Mouse (Mus musculus): ENCODE measurements around the gene Cep85l.

Gene Cep85l

DNA sequence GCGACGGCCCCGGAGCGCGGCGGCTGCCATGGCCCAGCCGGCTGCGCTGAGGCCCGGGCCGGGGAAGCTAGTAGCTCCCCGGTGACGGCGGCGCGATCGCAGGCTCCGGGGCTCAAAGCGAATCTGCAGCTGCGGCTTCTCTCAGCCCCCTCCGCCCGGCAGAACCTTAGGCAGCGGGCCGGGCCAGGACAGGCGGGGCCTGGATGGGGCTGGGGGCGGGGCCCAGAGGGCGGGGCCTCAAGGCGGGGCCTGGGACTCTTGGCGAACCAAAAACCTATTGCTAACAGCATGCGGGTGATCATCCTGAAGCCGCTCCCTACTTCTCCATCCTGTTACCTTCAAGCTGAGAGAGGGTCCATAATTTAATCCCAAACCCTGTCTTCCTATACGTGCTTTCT is at the start of gene Cep85l:
Cep85l (minus strand) TSS at position 239 of the 398 bp plus-strand sequence.
- peak; percentile 90 for DNase-seq

DNA sequence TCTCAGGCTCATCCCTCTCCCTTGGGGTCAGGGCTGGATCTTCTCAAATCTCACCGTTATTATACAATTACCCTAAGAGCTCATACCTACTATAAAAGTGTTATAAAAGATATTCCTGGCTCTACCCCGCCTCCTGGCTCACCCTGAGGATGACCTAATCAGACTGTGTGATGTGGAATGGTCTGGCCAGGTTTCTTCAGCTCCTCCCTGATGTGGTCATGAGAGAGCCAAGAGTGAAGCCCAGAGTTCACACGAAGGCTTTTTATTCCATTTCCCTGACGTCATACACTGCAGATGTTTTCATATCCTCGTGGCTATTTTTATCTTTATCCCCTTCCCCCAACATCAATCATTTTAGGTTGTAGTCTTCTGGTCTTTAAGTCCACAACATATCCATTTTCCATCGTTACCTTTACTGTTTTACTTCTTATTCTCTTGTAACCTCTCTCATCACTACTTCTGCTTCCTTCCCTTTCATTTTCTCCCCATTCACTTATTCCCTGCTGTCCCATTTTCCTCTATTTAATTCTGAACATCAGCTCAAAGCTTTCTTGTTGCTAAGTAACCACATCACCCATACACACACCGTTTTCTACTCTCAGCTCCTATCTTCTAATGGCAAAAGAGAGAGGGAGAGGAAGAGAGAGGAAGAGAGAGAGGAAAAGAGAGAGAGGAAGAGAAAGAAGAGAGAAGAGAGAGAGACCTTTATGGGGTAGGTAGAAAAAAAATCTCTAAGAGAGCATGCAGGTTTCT is 49.1 kb upstream of the Cep85l start:
- no peak for DNase-seq

DNA sequence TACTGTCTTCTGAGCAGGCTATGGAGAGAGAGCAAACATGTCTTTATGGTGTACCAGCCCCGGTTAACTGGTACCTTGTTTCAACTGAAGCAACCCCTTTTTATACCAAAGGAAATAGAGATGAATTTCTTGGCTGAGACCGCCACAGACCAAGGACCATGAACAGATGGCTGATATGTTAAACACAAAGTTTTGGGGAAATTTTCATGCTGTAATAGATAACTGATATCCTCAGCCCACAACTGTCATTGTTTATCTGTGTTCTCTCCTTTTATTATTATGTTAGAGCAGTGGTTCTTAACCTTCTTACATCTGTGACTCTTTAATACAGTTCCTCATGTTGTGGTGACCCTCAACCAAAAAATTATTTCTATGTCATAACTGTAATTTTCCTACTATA is 46.8 kb upstream of the Cep85l start:
- DNase-seq, result no peak

DNA sequence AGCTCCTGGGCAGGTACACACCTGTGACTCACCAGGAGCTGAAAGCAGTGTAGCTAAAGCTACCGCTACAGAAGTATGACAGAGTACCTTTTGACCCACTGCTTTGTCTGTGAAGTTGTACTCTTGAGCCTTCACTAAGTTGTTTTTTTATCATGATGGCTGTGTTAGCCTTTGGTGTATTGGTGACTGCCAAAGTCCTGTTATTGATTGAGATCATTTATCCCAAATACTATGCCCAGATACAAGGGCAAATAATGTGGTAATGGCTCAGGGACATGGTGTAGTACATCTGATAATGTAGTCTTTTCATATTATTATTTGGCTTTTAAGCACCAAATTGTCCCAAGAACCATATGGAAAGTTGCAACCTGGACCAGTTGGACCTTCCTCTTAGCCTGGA is 43.3 kb upstream of the Cep85l start:
- no peak for DNase-seq

DNA sequence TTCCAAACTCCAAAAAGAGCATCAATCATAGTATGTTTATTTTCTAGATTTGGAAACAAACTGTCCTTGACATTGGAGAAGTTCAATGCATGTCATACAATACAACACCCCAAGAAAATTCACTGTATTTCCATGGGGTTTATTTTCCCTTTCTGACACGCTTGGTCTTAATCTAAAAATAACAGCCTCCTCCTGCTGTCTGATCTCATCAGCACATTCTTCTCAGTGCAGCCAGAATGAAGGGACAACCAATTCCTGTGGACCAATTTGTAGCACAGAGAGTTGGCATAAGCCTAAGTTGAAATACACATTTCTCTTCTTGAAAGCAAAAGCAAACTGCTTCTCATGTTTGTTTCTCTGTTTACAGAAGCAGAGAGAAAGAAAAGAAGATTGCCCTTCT is 42.5 kb upstream of the Cep85l start:
- no peak for DNase-seq

DNA sequence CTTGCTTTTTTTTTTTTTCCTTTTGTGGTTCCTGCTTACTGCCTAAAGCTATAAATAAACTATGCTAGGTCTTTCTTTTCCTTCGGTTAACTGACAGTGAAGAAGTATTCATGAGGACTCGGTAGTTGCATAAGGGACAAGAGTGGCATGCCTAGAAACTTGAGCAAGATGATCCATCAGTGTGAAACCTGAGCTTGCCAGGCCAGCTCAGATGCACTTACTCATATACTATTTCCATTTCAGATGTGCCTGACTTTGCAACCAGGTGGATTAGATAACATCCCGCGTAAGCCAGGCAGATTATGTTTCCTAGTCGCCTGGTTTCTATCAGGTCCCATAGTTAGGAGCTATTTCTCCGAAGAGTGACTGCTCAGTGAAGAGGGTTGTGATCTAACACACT is 41.9 kb upstream of the Cep85l start:
- DNase-seq, result no peak

DNA sequence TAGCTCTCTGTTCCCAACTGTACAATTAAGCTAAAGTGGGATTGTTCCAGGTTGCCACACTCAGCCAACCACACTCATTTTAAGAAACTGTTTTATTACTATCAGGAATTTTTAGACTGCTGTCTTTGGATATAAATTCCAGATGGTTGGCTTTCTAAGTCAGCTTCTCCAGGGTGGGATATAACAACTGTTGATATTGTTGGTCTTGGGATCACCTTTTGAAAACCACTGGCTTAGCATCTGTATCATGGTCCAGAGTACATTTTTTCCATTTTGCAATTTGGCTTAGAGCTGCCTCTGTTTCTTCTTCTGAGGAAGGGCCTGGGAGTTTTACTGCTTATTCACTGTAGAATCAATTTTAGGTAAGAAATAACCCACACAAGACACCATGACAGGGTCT is 40.3 kb upstream of the Cep85l start:
- DNase-seq, result no peak

DNA sequence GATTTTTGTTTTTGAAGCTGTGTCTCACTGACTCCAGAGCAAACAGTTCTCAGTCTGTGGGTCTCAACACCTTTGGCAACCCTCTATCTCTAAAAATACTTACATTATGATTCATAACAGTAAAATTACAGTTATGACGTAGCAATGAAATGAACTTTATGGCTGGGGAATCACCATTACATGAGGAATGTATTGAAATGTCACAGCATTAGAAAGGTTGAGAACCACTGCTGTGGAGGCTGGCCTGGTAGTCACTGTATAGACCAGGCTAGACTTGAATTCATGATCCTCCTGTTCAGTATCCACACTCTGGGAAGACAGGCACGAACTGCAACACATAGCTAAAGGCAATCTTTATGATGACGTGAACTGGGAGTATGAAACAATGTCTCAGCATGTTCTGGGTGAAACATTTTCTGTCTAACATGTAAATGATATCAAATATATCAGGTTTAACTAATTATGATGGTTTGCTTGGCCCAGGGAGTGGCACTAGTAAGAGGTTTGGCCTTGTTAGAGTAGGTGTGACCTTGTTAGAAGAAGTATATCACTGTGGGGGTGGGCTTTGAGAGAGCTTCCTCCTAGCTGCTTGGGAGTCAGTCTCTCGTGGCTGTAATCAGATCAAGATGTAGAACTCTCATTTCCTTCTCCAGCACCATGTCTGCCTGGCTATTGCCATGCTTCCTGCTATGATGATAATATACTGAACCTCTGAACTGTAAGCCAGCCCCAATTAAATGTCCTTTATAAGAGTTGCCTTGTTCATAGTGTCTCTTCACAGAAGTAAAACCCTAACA is 39.6 kb upstream of the Cep85l start:
- no peak for DNase-seq

DNA sequence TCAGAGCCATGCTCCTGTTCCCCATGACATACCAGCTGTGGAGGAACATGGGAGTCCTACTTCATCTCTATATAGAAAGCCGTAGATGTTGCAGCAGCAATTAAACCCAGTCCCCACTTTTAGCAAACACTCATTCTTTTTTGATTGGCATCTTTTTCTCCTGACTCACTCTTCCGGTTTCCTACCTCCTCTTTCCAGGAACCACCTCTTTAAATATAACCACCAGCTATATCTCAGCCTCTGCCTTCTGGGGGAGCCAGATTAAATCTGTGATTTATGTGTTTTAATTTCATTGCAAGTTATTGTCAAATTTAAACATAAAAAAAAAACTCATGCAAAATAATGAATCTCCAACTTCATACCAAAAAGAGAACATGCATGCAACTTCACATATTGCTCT is 37.3 kb upstream of the Cep85l start:
- DNase-seq, result no peak

DNA sequence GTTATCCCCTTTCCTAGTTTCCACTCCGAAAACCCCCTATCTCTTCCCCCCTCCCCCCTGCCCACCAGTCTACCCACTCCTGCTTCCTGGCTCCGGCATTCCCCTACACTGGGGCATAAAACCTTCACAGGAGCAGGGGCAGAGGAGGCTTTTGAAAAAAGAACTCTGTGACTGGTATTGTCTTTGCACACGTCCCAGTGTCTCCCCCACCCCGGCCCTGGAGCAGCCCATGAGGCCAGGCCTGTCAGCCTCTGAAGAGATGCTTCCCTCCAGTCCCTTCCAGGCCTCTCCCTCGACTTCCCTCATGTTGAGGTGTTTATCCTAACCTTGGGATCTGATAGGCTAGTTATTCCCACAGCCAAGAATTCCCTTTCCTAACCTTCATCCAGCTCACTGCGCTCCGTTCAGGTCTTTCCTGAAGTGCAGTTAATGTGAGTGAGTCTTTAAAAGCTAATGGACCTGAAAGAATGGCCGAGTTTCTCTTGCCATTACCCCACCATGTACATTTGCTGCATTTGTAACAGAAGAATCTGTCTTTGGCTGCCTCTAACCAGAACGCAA is 36.5 kb upstream of the Cep85l start:
- no peak for DNase-seq

DNA sequence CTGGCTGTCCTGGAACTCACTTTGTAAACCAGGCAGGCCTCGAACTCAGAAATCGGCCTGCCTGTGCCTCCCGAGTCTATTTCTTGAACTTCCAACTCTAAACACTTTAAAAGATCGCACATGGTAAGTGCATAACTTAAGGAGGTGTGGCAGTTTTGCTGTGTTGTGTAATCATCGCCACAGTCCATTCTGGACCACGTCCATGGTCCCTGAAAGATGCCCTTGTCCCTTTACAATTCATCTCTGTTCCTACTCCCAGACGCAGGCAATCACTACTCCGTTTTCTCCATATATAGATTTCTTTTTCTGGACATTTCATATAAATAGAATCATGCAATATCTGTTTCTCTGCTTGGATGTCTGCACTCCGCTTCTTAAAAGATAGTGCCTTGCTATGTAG is 35.5 kb upstream of the Cep85l start:
- no peak for DNase-seq

DNA sequence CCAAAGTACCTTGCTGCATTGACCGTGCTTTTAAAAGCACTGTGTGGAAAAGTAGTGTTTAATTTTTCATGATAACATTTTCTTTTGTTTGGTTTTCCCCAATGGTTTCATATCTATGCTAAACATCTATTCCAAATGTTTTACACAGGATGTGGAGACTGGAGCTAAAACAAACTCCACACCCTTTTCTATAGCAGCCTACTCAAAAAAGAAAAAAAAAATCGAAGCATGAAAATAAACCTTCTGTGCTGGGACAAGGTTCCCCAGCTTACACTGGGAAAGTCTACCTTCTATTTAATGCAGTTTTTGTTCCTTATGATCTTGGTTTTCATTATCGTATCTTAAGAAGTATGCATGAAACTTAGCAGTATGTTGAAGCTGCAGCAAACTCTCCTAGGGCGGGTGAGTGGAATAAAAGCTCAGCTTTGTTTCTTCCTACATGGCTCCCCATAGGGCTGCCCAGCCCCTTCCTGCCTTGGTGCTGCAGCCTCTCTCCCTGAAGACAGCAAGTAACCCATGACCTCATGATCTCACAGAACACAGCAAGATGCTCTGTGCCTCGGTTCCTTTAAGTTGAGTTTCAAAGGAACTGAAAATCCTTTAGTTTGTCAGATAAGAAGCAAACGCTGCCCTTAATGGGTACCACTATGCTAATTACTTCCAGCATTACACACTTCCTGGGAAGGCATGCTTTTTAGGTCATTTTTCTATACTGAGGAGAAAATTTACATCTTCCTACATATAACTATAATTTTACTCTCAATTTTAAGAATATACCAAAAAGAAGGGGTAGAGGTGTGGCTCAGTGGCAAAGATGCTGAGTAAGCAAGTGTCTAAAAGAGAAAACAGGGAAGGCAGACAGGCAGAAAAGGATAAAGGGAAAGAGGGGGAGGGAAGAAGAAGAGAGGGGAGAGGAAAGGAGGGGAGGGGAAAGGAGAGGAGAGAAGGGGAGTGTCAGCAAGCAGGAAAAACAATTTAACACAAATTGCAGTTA is 34.6 kb upstream of the Cep85l start:
- DNase-seq, result no peak

DNA sequence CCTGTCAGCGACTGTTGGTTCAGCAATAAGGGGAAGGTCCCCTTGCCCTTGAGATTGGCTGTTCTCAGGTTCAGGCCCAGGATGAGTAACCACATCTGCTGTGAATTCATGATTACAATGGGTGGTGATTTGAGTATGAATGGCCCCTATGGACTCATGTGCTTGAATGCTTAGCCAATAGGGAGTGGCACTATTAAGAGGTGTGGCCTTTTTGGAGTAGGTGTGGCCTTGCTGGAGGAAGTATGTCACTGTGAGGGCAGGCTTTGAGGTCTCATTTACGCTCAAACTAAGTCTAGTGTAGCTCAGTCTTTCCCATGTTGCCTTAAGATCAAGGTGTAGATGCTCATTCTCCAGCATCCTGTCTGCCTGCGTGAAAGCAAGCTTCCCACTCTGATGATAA is 33.2 kb upstream of the Cep85l start:
- no peak for DNase-seq

DNA sequence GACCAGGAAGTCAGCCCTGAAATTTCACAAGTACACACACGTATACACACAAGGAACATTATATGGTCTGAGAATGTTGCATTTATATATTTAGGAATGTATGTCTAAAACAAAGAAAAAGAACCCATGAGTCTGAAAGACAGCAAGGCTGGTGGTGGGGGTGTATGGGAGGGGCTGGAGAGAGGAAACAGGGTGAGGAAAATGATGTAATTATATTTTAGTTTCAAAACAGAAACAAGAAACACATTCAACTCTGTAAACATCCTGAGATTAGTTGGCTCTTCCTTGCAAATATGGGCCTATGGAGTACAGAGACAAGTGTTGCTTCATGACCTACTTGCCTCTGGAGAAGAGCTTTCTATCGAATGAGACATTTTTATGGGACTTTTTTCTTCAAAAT is 32.4 kb upstream of the Cep85l start:
- DNase-seq, result no peak

DNA sequence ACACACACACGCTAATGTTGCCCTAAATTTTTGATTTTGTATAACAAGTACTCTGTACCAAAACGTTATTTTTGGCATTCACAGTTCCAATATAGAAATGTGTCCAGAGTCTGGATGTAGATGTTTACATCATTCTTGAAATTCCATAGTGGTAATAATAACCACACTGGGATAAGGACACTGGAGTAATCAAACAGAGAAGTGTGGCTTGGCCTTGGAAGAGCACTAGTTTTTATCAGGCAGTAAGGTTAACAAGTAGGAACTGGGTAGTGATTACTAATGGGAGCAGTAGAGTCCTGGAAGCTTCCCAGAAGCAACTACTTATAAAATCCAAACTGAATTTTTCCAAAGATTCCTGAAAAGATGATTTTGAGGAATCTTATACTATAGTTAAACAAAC is 31.1 kb upstream of the Cep85l start:
- DNase-seq, result no peak

DNA sequence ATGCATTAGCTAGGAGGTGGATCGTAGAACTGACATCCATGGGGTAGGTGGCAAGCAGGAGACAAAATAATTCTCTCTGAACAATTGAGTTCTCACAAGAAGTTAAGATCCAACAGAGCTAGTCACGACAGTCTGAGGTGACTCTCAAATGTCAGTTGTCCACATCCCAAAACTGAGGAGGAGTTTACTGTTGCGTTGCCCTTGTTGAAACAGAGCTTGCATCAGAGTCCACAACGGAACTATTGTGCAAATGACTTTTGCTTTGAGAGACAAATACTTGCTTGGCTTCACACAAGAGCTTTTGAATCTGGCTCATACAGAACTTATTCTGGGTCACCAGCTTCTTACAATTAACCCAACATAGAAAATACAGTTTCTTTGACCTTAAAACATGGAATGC is 27.7 kb upstream of the Cep85l start:
- DNase-seq, result no peak

DNA sequence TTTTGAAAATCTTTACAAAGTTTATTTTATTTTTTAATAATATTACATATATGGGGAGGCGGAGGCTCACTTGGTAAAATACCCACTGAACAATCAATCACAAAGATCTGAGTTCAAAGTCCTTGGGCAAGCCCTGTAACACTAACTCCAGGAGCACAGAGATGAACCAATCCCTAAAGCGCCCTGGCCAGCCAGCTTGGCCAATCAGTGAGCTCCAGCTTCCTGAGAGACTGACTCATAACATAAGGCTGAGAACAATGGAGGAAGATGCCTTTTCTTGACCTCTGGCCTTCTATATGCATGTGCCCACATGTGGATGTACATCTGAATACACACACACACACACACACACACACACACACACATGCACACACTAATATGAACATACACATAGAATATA is 27.1 kb upstream of the Cep85l start:
- DNase-seq, result no peak

DNA sequence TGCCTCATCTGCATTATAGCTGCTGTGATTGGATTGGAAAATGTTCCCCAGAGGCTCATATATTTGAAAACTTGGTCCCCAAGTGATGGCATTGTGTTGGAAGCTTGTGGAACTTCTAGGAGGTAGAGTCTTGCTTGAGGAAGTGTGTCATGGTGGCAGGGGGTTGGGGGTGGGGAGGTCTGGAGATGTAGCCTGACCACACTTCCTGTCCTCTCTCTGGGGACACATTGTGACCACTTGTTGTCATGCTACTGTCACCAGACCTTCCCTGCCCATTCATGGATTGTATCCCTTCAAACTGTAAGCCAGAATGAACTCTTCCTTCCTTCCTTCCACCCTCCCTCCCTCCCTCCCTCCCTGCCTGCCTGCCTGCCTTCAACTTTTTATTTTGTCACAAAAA is 22.5 kb upstream of the Cep85l start:
- DNase-seq, result no peak

DNA sequence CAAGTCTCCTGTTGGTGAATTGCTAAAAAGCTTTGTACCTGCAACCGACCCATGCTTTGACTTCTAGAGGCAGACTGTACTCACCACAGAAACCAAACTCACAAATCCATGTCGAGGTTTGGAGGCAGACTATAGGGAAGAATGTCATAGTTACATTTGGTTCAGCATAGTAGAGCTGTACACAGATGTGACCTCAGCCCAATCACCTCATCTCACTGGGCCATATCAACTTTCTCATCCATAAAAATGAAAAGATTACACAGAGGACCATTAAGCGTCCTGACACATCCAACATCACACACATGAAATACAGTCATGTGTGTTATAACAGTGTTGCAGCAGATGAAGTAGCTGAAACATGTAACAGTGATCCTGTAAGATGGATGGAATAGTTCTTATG is 19.3 kb upstream of the Cep85l start:
- DNase-seq, result no peak

DNA sequence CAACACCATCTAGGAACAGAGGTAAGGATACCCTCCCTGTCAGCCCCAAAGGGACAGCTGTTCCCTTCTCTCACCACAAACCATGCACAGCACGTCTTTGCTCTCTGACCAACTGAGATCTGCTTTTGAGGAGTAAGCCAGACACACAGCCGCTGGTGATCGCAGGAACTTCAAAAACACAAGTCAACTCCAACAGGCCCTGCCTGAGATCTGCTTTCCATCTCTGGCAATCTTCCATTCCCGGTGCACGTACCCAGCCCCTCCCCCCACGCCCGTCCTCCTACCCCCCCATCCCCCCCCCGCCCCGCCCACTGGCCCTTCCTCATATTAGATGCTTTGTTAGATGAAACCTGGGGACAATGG is 18.8 kb upstream of the Cep85l start:
- peak; percentile 34 for DNase-seq

DNA sequence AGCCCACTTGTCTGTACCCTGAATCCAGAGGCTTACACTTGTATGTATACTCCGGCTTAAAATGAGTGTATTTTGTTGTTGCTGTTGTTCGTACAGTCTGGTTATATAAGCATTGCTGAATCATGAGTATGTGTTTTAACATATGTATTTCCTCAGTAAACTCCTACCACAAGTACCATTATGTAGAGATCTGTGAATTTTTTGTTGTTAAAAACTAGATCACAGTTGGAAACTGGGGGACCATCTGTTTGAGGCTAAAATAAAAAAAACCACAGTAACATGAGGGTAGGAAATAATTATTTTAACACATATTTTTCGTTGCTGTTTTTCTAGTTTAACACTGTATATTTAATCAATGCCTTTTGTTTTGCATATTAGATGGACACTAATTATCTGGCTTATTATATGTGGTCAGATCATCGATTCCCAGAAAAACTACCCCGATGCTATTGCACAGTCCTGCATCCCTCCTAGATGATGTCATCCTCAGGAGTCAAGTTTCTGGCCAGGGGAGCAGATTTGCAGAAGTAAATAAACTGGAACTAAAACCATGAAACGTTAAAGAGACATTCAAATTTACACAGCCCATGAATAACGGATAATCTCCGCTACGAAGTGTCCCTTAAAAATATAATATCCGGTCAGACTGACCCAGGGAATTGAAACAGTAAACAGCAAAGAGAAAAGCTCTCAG is 18.2 kb upstream of the Cep85l start:
- DNase-seq, result peak; percentile 18

DNA sequence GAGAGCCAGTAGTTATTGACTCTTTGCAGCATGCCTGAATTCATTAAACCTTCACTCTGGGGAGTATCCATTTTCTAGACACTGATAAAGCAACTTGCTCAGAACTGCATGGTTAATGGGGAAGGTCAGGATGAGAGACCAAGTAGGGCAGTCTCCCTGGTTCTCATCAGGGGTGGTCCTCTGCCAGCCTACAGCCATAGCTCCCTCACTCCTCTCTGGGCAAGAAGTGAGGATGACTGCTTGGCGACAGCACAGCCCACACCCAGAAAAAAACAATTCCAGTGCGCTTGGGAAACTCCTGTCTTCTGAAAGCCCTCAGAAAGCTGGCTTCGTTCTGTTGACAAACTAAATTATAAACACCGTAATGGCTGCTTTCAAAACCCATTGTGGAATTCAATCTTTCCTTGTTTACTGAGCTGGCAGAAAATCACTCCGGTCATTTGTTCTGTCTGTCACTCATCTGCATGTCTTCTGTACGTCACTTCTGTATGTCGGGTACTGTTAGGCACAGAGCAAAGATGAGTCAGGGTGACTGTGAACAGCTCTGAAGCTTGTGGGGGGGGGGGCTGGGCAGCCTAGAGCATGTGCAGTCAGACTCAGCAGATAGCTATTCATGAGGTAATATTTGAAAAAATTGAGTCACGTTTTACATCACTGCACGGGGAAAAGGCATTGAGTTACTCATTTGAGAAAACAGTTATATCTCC is 15.3 kb upstream of the Cep85l start:
- no peak for DNase-seq
